Mouse (Mus musculus): Measurements from ENCODE around the gene Dsn1.

Gene Dsn1

DNA sequence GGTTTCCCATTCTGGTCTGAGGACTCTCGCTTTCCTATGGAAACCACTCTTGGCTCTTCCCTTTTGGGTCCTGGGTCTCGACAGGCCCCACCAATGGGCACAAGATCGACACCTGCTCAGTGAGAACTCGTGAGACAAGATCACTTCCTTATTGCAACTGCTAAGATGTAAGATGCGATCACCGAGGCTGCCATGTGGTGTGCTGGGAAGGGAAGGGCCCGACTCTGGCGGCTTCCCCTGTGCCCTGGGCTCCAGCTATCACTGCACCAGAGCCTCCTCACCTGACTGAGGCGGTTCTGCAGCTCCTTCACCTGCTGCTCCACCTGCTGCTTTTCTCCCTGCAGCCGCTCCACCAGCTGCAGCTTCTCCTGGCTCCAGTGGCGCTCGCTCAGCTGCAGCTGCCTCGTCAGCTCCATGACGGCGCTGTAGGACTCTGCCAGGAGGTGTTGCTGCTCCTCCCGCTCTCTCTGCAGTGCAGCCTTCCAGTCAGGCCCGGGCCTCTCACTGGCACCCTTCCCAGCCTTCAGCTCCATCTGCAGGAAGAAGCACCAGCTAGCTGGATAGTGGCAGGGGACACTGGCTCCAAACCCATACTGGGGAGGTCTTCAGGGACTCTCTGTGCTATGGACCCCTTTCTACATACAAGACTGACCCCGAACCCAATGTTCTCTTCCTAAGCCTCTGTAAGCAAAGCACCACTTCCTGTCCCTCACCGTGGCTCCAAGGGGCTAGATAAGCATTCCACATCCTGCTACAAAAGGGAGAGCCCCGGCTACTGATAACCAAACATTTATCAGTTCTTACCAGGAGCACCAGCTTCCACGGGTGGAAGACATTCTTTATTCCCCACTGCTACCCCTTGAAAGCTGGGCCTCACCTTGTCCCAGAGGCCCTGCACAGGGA, 20.4 kb upstream of the Dsn1 start:
- no peak for DNase-seq (ENCODE audit: low spot score in 2 of 2)

DNA sequence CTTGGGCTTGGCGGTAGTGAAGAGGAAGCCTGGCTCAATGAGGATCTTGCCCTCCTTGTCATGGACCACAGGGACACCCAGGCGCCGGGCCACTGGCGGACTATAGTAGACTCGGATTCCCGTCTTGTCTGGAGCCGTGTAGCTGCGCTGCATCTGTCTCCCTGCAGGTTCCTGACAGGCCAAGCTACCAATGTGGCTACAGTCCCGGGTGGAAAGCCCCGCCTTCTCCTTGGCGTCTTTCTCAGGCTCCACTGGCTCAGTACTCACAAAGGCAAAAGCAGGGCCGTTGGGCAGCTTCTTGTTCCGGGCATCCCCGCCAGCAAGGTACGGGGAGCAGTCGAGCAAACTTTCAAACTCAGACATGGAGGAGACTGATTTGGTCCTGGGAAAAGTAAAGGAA, 14.2 kb upstream of the Dsn1 start:
- DNase-seq (ENCODE audit: low spot score in 2 of 2), result no peak

DNA sequence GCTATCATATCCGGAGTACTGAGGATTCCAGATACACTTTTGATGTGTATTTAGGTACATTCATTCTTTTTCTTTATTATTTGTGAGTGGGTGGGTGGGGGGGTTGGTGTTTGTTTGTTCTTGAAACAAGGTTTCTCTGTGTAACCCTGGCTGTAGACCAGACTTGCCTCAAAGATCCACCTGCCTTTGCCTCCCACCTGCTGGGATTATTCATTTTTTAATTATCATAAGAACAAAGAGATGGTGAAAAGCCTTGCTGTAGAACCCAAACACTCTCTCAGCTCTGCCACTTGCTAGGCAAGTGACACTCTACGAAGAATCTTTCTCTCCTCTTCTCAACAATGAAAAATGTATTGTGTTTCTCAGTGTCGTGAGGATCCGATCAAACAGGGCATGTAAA, 12.3 kb upstream of the Dsn1 start:
- DNase-seq (ENCODE audit: low spot score in 2 of 2), result no peak

DNA sequence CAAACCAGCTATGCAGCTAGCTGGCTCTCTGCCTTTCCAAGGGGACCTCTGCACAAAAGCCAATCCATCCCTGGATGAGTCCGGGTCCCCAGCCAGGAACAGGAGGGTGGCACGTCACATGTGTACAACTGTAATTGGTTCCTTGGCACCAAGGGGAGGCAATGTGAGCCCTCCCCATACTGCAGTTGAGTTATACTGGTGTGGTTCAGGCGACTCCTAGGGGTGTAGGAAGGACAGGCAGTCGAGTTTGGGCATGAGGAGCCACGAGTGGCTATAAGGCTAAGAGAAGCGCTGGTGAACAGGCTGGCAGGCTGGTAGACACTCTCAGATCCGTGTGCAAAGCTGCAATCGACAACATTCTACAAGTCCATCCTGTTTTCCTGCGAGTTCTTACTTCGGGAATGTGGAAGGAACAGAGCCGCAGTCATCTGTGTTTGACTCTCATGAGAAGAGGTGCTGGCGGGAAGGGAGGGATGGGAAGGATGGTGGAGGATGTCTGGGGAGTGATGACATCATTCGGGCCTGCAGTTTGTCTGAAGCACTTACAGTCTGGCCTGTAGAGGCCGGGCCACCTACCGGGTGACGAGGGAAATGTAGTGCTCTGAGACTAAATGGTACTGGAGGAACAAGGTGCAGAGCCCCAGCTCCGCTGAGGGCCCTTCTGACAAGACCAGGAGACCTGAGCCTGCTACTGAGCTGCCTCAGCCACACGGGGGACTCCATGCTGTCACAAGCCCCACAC, 9.7 kb upstream of the Dsn1 start:
- DNase-seq (ENCODE audit: low spot score in 2 of 2), result no peak

DNA sequence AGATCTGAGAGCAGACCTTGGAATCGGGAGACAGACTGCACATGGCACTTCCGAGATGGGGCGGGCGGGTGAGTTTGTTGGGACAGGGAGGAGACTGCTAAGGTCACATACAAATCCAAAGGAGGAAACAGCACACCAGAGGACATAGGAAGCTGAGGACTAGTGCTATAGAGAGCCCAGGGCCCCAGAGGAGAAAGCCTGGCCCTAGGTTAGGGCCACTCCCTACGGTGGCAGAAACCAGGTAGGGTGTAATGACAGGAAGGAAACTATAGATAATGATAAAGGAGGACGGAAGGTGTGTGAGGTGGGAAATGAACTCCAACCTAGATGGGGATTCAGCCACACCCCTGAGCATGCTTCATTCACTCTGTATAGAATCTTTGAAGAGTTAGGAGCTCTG, 5.4 kb upstream of the Dsn1 start:
- DNase-seq (ENCODE audit: low spot score in 2 of 2), result no peak

DNA sequence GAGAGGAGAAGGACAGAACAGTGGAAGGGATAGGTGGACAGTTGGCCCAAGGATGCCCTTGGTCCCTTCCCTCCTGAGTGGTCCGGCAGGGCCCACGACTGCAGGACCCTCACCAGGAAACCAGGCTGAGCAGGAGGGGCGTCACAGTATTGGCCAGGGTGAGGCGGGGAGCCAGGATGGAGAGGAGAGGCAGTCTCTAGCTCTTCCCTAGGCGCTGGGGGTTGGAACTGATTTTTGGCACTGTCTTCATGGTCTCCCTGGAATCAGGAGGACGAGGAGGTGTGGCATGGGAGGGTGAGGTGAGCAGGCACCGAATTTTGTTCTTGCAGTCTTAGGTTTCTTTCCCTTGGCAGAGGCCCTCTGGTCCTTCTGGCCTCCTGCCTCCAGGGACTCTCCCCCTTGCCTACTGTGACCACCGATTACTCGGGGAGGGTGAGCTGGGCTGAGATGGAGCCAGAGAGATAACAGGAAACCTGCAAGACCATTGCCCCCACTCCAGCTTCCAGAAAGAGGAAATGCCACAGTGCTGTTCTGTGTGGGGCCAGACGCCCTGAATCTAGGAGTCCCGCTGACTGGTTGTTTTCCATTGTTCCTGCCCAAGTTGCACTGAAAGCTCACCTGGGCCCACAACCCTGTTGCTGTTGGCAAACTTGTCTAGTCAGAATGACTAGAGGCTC, 3.8 kb upstream of the Dsn1 start:
- DNase-seq (ENCODE audit: low spot score in 2 of 2), result no peak

DNA sequence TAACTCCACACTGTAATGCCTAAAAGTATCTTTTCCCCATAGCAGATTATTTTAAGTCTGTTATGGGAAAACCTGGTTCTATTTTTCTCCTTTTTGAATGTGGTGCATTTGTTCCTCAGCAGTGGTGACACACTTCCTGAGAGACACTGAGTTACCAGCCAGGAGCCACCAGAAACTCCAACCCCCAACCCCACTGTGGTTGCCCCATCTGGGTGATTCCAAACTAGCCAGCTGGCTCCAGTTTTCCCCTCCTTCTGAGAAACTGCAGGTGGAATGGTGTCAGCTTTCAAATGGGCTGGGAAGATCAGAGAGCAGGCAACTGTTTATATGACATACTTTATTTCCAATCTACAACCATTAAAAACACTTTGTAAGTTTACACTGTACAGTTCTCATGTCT, 3.2 kb upstream of the Dsn1 start:
- DNase-seq (ENCODE audit: low spot score in 2 of 2), result no peak

DNA sequence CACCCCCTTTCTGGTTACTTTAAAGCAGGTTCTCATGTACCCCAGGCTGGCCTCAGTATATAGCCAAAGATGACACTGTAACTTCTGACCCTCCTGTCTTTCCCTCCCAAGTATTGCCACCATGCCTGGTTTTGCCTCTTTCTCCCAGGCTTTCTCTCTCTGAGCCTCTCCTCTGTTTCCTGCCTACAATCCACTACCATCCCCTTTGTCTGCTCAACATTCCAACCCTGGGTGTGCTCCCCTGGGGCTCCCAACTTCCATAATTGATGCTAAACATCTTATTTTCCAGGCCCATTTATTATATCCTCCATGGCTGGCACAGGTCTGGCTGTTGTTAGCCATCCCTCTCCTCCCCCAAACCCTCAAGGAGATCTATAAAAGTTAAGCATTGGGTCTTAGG, 1.6 kb upstream of the Dsn1 start:
- no peak for DNase-seq (ENCODE audit: low spot score in 2 of 2)

DNA sequence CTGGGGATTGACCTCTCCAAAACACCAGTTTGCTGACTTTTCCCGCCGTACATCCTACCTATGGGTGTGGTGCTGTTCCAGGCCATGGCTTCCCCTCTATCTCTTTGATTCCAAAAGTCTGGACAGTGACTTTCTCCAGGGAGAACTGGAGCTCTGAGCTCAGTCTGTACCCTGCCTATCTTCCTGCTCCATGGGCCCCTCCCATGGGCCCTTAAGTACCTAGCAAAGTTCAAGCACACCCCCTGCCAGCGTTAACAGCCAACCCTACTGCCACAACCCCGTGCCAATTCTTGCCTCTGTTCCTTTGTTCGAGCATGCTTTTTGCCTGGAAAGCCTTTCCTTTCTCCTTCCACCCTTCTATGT, 261 bp upstream of the Dsn1 start:
- no peak for DNase-seq (ENCODE audit: low spot score in 2 of 2)

DNA sequence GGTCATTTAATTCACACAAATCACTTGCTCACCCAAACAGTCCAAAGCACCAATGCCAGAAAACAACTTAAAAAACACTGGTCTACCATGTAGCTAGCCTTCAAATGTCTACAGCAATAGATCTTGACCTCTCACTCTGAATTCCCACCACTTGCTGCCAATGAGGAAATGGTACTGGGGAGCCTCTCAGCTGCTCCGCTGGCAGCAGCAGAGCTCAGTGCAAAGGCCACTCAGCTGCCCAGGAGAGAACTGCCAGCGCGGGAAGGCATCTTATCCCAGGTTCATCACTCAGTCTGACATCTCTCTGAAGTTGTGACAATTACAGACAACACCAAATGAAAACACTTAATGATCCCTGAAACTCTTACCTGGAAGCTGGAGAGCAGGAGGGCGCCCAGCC, 4.6 kb downstream of the Dsn1 start:
- no peak for DNase-seq (ENCODE audit: low spot score in 2 of 2)

DNA sequence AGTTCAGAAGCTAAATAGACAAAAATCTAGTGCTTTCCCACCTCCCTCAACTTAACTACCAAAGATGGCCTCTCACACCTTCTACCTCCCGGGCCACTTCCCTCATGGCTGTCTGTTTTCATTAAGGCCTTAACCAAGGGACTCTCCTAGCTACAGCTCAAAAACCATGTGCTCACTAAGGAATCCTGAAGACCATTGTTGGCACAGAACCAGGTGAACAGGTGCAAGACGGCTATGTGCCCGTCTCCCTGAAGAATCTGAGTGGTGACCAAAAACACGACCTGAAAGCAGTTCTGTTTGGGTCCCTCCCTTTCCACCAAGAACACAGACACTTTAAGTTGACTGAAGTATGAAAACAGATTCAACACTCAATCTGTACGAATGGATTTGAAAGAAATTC, 8.7 kb downstream of the Dsn1 start:
- DNase-seq (ENCODE audit: low spot score in 2 of 2), result no peak

DNA sequence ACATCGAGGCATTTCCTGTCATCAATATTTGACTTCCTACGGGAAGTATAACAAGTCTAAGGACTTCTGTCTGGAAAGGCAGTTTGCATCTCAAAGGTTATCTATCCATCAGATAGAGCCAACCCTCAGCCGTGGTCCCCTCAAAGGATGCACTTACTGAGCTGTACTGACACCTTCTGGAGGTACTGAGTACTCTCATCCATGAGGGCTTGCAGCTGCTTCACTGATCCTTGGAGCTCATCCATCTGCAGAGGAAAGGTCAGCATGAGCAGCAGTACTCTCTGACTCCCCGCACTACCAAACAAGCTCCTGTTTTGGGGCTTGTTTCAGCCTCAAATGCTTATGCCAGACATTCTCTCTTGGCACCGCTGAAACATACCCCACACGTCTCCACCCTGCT, 10.4 kb downstream of the Dsn1 start:
- DNase-seq (ENCODE audit: low spot score in 2 of 2), result no peak

DNA sequence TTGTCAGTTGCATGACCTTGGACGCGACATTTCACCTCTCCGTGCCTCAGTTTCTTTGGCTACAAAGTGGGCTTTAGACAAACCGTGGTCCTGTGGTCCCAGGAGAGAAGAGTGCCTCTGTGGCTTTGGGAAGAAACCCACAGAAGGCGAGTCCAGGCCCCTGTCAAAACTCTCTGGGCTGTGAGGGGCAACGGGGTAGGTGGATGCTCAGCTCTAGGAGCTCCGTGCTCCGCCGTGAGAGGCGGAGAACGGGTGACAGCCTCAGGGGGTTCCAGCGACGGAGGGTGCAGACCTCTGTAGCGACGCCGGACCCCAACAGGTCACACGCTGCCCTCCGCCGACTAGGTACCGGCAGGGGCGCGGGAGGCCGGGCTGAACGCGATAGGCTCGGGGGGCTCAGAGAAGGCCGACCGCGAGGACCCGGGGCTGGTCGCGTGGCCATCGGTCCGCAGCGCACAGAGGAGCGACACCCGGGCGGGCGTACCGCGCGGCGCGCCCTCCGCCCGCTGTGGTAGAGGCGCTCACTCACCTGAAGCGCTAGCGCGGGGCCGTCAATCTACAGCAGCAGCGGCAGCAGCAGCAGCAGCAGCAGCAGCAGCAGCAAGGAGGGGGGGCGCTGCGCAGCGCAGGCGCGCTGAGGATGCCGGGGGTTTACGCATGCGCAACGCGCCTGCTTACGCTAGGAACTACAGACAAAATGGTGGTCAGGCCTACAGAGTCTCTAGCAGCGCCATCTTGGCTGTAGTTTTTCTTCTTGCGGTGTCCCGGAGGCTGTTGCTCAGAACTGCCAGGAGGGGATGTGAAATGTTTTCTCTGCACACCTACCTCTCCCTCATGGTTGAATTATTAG, 15.3 kb downstream of the Dsn1 start, which contains the start of gene Ndrg3:
Gene Ndrg3 (minus strand): TSS at position 587 of the 850 bp plus-strand sequence.
- DNase-seq (ENCODE audit: low spot score in 2 of 2), result peak; percentile 91 to 95

DNA sequence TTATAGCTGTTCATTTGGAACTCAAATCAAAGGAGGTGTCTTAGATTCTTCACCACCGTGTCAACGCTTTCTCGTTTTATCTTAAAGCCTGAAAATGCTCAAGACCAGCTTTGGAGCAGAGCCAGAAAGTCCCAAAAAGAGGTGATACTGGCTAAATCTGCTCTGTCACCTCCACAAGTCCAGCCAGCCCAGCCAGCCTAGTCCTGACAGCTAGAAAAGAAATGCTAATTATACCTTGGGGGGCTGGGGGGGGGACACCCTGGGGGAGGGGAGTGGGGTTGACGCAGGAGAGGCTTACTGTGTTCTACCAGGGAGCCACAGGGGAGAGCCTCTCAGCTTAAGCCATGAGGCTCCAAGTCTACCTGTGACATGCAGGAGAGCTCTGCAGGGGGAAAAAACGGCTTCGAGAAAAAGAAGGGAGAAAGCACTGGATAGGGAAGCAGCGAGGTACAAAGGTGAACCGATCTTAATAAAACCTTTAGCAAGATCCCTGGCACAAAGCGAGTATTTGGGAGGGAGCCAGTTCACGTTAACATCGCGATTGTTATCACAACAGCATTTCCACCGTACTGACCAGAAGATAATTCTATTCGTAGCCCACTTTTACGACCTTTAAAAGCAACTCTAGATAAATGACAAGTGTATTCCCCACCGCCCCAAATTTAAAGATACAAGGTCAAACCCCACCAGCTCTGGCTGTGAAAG, 16.1 kb downstream of the Dsn1 start:
- no peak for DNase-seq (ENCODE audit: low spot score in 2 of 2)

DNA sequence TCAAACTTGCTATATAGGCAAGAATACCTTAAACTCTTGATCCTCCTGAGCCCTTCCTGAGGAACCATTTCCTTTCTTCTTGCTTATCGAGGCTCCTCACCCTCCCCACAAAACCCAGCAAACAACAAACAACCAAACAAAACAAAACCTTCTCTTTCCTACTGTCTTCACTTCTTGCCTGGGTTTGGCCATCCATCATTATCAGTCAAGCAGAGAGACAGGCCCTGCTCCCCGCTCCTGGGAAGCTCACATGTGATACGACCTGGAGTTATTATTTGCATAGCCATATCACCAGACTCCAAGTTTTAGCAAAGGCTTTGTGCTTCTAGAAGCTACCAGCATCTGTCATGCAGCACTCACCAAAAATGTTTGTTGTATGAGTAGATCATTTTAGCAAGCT, 19.6 kb downstream of the Dsn1 start:
- DNase-seq (ENCODE audit: low spot score in 2 of 2), result no peak

DNA sequence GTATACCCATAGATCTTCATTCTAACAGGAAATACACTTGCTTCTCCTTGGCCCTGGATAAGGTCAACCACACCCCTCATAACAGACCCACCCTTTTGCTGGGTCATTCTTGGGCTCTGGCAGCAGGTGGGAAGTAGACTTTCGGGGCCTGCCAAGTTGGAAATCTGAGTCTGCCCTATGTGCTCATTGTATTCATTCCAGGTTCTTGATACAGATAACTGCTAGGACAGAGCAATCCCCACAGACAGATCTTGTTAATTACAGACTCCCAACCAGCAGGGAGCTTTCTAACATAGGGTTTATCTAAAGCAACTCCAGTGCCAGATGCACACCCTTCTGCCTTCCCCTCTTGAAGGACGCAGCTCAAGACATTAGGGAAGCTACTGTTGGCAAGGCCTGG, 24.1 kb downstream of the Dsn1 start:
- no peak for DNase-seq (ENCODE audit: low spot score in 2 of 2)

DNA sequence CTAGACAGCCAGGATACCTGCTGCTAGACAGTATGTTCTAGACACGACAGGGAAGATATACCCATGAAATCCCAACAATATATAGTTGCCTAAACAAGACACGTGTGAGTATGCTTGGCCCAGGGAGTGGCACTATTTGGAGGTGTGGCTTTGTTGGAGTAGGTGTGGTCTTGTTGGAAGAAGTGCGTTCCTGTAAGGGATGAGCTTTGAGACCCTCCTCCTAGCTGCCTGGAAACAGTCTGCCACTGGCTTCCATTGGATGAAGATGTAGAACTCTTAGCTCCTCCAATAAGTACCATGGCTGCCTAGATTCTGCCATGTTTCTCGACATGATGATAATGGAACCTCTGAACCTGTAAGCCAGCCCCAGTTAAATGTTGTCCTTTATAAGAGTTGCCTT, 25.7 kb downstream of the Dsn1 start:
- no peak for DNase-seq (ENCODE audit: low spot score in 2 of 2)

DNA sequence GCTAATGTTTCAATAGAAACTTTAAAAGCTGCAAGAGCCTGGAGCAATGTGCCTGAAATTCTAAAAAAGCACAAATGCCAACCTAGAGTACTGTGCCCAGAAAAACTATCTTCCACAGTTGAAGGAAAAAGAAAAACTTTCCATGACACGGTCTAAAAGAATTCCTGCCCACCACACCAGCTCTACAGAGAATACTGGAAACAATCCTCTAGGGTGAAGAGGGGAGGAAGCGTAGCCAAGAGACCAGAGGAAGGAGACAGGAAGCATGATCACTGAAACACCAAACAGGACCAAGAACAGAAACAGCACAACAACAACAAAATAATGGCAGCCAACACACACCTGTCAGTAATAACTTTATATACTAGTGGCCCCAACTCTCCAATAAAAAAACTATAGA, 26.9 kb downstream of the Dsn1 start:
- DNase-seq (ENCODE audit: low spot score in 2 of 2), result no peak

DNA sequence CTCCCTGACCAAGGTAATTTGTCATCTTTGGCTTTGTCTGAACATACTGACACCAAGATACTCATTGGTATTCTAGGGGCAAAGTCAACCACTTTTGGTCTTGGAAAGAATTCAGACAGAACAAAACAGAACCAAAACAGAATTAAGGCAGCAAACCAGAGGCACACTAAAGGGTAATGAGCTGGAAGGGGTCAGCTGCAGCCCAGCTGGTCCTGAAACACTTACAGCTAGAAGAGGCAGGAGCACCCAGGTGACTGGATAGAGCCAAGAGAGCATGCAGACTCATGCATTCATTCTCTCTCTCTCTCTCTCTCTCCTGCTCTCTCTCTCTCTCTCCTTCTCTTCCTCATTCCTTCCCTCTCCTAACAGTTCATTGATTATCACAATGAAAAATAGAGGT, 30.2 kb downstream of the Dsn1 start:
- DNase-seq (ENCODE audit: low spot score in 2 of 2), result no peak

DNA sequence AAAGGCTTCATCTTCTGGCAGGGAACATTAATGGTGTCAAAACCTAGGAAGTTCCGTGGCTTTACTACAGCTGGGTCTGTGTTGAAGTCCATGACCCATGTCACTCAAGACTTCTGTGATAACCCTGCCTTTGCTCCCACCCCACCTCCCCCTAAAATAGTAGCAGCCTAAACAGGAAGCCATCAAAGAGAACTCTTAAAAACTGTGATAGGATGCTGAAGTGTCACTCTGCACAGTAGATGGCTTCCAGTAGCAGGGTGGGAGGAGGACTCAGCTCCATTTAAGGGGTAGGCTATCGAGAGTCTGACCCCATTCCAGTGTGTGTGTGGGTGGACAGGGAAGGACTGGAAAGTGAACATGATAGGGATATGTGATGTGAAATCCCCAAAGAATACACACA, 32.0 kb downstream of the Dsn1 start:
- no peak for DNase-seq (ENCODE audit: low spot score in 2 of 2)

All from frontal cortex, postnatal 25 days (tissue).